Mouse (Mus musculus) lung, postnatal 0 days (tissue): ENCODE measurements around the gene Dock4. TPM values are rescaled to one million over a fixed set of nuclear protein-coding genes. Genes with fewer than 3 reads are reported as not detected.

Source experiments
- ATAC-seq: fragments of 200-750 bp; cut with Nextera tagmentation; 2 replicates; pipeline ENCODE4 v1.8.0; 2017; ENCODE audit warnings: moderate library complexity
- DNase-seq: peaks from one replicate; pipeline ENCODE4 v3.0.0-alpha.2; 2016; ENCODE audit warnings: low spot score
- H3K27ac ChIP-seq: fragments of 300-500 bp; sonication (generic); 2 replicates; pipeline ENCODE4 v1.5.1; 2014; ENCODE audit warnings: antibody characterized with exemption, mild to moderate bottlenecking, low read length, mixed read lengths
- H3K27me3 ChIP-seq: fragments of 300-500 bp; sonication (generic); replicated peaks from 2 replicates; pipeline ENCODE4 v1.6.1; 2014; ENCODE audit warnings: low read length, mixed read lengths; ENCODE audit not compliant: insufficient read depth
- H3K36me3 ChIP-seq: fragments of 300-500 bp; sonication (generic); 2 replicates; pipeline ENCODE4 v1.6.1; 2014; ENCODE audit warnings: low read length, mixed read lengths; ENCODE audit not compliant: insufficient read depth
- H3K4me1 ChIP-seq: fragments of 300-500 bp; sonication (generic); 2 replicates; pipeline ENCODE4 v1.6.1; 2014; ENCODE audit warnings: antibody characterized with exemption, low read depth, low read length, mixed read lengths; ENCODE audit not compliant: insufficient read depth
- H3K4me2 ChIP-seq: fragments of 300-500 bp; sonication (generic); replicated peaks from 2 replicates; pipeline ENCODE4 v1.6.1; 2014; ENCODE audit warnings: low read depth, mild to moderate bottlenecking, low read length, moderate library complexity, mixed read lengths
- H3K4me3 ChIP-seq: fragments of 300-500 bp; sonication (generic); 2 replicates; pipeline ENCODE4 v1.5.1; 2014; ENCODE audit warnings: low read depth, low read length
- H3K9ac ChIP-seq: fragments of 300-500 bp; sonication (generic); replicated peaks from 2 replicates; pipeline ENCODE4 v1.6.1; 2014; ENCODE audit warnings: low read depth, mild to moderate bottlenecking
- H3K9me3 ChIP-seq: fragments of 300-500 bp; sonication (generic); 2 replicates; pipeline ENCODE4 v1.6.1; 2016; ENCODE audit warnings: low read length, mixed read lengths
- CTCF ChIP-seq: IDR thresholded peaks from 2 replicates; pipeline ENCODE4 v1.5.1; 2016; ENCODE audit warnings: antibody characterized with exemption, mild to moderate bottlenecking
- EP300 ChIP-seq: IDR thresholded peaks from 2 replicates; pipeline ENCODE4 v1.6.1; 2016; ENCODE audit warnings: antibody characterized with exemption, mild to moderate bottlenecking, control low read depth
- WGBS: fragments of 180-500 bp; shearing (Covaris S2); extraction: QIAGEN DNeasy Blood & Tissue Kit; methylation state at CpG from one replicate; pipeline ENCODE4 v1.1.7; 2014; 5-methylcytosine and 5-hydroxymethylcytosine counted together
- polyA plus RNA-seq: library from polyadenylated mRNA; unstranded; fragments of >200 nt; fragmentation: Nextera tagmentation; extraction: Ambion mirVana; gene quantifications from 2 replicates; pipeline ENCODE4 v1.2.1, GENCODE M21; 2015

The Dock4 gene
- polyA plus RNA-seq, 1 experiment from 2014 or later, result 18.5 TPM

DNA sequence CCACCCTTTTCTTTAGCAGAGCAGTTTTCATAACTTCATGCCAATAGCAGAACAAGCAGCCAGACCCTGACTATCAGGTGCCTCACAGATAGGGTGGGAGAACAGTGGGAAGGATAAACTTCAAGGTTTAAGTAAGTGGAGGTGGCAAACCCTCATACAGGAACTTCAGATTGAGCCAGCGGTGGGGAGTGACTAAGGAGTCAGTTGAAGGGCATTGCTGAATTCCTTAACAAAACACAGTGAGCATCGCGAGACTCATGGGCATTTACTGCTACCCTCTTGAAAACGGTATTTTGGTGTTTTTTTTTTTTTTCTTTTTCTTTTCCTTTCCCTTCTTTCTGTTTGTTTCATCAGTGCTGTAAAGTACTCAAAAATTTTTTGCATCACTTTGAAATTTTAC is 148.4 kb downstream of the Dock4 start:
- Histone ChIP-seq H3K27ac (no peak overlapping the region), H3K4me2 (no peak overlapping the region), H3K4me3 (no peak overlapping the region), H3K27me3 (no peaks in the 10 kb centered on the region), H3K4me1 (no peaks in the 10 kb centered on the region), H3K36me3 (no peaks in the 10 kb centered on the region), H3K9ac (no peak overlapping the region), H3K9me3 (no peaks in the 10 kb centered on the region)
- no peak for DNase-seq
- ATAC-seq, result no peak
- TF ChIP-seq EP300, result no peak
- WGBS, result 65% methylated on average over 4 of the region's 4 CpGs

DNA sequence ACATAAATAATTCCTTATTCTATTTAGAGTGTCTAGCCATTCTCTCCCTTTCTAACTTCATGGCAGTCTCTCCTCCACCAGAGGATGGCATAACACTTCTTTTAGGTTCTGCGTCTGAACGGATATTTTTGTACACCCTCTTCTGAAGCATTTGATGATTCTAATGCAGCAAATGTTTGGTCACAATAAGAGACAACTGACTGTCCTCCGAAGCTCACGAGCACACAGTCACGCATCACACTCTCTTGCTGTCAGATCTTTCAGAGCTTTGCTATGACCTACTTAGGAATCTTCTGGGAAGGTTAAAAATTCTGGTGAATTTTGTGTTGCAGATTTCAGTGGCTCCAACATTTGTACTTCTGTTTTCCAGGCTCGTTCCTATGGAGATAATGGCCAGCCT is 149.7 kb downstream of the Dock4 start:
- Histone ChIP-seq H3K4me2 (no peak overlapping the region), H3K36me3 (no peaks in the 10 kb centered on the region), H3K9me3 (no peaks in the 10 kb centered on the region), H3K27me3 (no peaks in the 10 kb centered on the region), H3K4me3 (no peak overlapping the region), H3K27ac (no peak overlapping the region), H3K4me1 (no peaks in the 10 kb centered on the region), H3K9ac (no peak overlapping the region)
- DNase-seq, result no peak
- 82% methylated on average over 6 of the region's 6 CpGs for WGBS
- TF ChIP-seq CTCF, result 0 out of 2 replicates have a peak, but pooled peaks have one; percentile 9
- no peak for TF ChIP-seq EP300
- ATAC-seq, result no peak

DNA sequence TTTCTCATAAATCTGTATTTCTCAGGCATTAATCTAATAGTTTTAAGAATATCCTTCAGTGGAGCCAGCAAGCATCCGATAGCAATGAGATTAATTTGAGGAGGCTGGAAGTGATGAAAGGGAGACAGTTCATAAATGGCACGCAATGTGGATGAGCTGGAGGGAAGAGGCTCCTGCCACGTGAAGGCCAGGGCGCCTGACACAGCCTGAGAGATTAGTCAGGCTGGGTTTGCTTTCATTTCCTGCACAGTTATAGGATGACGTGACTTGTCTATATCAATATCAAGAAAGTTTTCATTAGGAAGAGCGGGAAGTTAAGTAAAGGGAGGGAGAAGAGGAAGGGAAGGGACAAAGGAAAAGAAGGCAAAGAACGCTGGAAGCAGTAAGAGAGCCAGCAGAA is 150.3 kb downstream of the Dock4 start:
- WGBS, result 79% methylated on average over 7 of the region's 7 CpGs
- DNase-seq (no peak), ATAC-seq (no peak)
- Histone ChIP-seq H3K36me3 (no peaks in the 10 kb centered on the region), H3K4me3 (no peak overlapping the region), H3K27ac (no peak overlapping the region), H3K4me1 (no peaks in the 10 kb centered on the region), H3K4me2 (no peak overlapping the region), H3K9ac (no peak overlapping the region), H3K9me3 (no peaks in the 10 kb centered on the region), H3K27me3 (no peaks in the 10 kb centered on the region)
- TF ChIP-seq CTCF (no peak), EP300 (no peak)

DNA sequence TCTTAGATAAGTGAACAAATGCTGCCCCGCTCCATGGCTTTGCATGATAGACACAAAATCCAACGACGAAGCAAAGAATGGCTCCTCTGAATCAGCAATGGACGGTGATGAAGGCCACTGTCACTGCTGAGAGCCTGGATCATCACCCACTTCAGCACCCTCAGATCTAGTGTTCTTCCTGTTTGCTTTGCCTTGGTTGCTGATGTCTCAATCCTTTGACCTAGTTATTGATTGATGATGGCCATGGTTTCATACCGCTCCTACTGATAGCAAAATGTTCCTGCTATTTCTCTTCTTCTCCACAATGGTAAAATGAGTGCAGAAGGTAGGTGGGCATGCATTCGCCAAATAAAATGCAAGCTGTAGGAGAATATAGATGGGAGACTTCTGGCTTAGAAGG is 150.7 kb downstream of the Dock4 start:
- H3K4me3 ChIP-seq, result no peak overlapping the region
- DNase-seq (no peak), ATAC-seq (no peak)
- H3K4me2 ChIP-seq, result no peak overlapping the region
- no peaks in the 10 kb centered on the region for H3K27me3 ChIP-seq
- H3K9me3 ChIP-seq, result no peaks in the 10 kb centered on the region
- no peak overlapping the region for H3K27ac ChIP-seq
- H3K9ac ChIP-seq, result no peak overlapping the region
- 85% methylated on average over 6 of the region's 6 CpGs for WGBS
- TF ChIP-seq CTCF, result no peak
- no peak for TF ChIP-seq EP300
- H3K36me3 ChIP-seq, result no peaks in the 10 kb centered on the region
- no peaks in the 10 kb centered on the region for H3K4me1 ChIP-seq

DNA sequence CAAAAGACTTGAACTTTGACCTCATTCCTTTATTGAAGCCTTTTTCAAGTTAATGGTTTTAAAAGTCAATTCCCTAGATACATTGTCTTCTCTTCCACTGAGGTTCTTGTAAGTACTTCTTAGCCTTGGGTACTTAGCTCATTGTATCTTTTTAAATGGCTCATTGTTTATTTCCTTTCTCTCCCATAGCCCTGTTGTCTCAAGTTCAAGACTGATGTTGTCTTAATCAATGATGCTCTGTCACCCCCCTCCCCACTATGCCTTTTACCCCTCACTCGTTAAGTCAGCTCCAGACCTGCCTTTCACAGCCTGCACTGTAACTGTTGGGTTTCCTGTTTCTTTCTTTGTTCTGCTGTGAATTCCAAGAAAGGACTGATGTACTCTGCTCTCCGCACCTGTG is 154.2 kb downstream of the Dock4 start:
- H3K27me3 ChIP-seq, result no peaks in the 10 kb centered on the region
- TF ChIP-seq CTCF, result no peak
- no peak for TF ChIP-seq EP300
- no peak overlapping the region for H3K4me2 ChIP-seq
- no peaks in the 10 kb centered on the region for H3K4me1 ChIP-seq
- no peaks in the 10 kb centered on the region for H3K9me3 ChIP-seq
- ATAC-seq, result no peak
- H3K9ac ChIP-seq, result no peak overlapping the region
- no peaks in the 10 kb centered on the region for H3K36me3 ChIP-seq
- H3K4me3 ChIP-seq, result no peak overlapping the region
- no peak overlapping the region for H3K27ac ChIP-seq
- no peak for DNase-seq
- WGBS, result 74% methylated on average over 2 of the region's 2 CpGs

DNA sequence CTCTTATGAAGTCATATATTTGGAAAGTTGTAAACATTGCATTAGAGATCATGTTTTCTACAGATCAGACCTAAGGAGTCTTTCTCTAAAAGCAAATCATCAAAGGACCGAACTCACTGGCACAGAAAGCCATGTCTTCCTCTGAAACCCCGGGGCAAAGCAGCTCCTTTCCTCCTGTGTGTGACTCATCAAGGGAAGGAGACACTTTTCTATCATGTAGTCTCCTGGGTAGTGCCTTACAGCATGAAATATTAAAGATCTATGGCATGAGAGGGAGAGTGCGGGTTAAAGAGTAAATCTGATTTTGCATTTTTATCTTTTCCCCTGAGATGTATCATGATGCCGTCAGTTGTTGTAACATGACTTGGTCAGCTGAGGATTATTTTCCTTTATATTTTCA is 159.8 kb downstream of the Dock4 start:
- no peak overlapping the region for H3K4me2 ChIP-seq
- ATAC-seq (no peak), DNase-seq (no peak)
- H3K9ac ChIP-seq, result no peak overlapping the region
- H3K27me3 ChIP-seq, result no peaks in the 10 kb centered on the region
- no peaks in the 10 kb centered on the region for H3K36me3 ChIP-seq
- no peaks in the 10 kb centered on the region for H3K9me3 ChIP-seq
- no peak overlapping the region for H3K4me3 ChIP-seq
- H3K4me1 ChIP-seq, result no peaks in the 10 kb centered on the region
- TF ChIP-seq EP300, result no peak
- no peak for TF ChIP-seq CTCF
- H3K27ac ChIP-seq, result no peak overlapping the region
- WGBS, result 80% methylated on average over 4 of the region's 4 CpGs

DNA sequence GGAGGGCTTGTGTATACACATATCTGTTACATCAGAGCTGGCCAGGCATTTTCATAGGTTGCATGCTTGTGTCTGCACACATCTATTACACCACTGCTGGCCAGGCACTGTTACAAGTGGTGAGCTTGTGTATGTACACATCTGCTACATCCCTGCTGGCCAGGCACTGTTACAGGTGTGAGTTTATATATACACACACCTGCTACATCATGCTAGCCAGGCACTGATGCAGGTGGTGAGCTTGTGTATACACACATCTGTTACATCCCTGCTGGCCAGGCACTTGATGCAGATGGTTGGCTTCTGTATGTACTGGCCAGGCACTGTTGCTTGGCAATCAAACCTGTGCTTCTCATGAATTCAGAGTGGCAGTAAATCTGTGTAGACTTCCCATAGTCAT is 177.2 kb downstream of the Dock4 start:
- Histone ChIP-seq H3K36me3 (no peaks in the 10 kb centered on the region), H3K4me1 (no peaks in the 10 kb centered on the region), H3K9ac (no peak overlapping the region), H3K27me3 (no peaks in the 10 kb centered on the region), H3K27ac (no peak overlapping the region), H3K9me3 (no peaks in the 10 kb centered on the region), H3K4me2 (no peak overlapping the region), H3K4me3 (no peak overlapping the region)
- TF ChIP-seq EP300, result no peak
- no peak for TF ChIP-seq CTCF
- no peak for ATAC-seq
- DNase-seq, result no peak
